Mouse (Mus musculus): ENCODE data around the gene Exph5.

DNA sequence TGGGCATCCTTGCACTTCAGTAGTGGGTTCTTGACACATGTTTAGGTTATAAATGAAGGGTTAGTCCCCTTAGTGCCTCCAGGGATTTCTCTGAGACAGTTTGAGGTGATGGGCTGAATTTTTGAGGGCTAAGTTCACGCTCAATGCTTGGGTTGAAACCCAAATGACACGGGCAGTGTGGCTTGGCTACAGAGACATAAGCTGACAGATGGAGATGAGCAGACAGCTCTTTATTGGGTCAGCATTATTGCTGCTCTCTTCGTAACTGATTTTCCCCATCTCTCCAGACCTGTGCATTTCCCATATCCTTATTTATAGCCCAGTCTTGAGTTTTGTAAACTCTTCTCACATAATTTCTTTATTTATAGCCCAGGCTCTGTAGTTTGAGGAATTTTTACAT is 76.7 kb downstream of the Exph5 start:
- TF ChIP-seq POLR2A (IDR thresholded peaks at IDR 0.05; ENCODE audit: low read depth, low read length) = no peak
- TF ChIP-seq CTCF (IDR thresholded peaks at IDR 0.05; ENCODE audit: extremely low read depth, insufficient read depth, insufficient read length, insufficient replicate concordance) = no peak

All from spleen, adult 2 months (tissue).